Mouse (Mus musculus) limb, embryonic 10.5 days (tissue): ENCODE measurements around the gene Map4. TPM values are rescaled to one million over a fixed set of nuclear protein-coding genes. Genes with fewer than 3 reads are reported as not detected.
"Not testable (repeated sequence)": the region's sequence is repeated elsewhere in the genome, so short reads cannot be mapped to it uniquely, and the experiment has no call there.

ENCODE experiments used
- DNase-seq: peaks from one replicate; pipeline ENCODE4 v3.0.0-alpha.2; 2017; ENCODE audit warnings: low spot score
- H3K27ac ChIP-seq: fragments of 300-500 bp; sonication (generic); 2 replicates; pipeline ENCODE4 v1.5.1; 2016; ENCODE audit warnings: mild to moderate bottlenecking
- H3K27me3 ChIP-seq: fragments of 300-500 bp; sonication (generic); 2 replicates; pipeline ENCODE4 v1.6.1; 2016; ENCODE audit warnings: low read depth, mild to moderate bottlenecking; ENCODE audit not compliant: poor library complexity, severe bottlenecking
- H3K36me3 ChIP-seq: fragments of 300-500 bp; sonication (generic); 2 replicates; pipeline ENCODE4 v1.6.1; 2016; ENCODE audit warnings: mild to moderate bottlenecking, moderate library complexity
- H3K4me1 ChIP-seq: fragments of 300-500 bp; sonication (generic); 2 replicates; pipeline ENCODE4 v1.6.1; 2016
- H3K4me3 ChIP-seq: fragments of 300-500 bp; sonication (generic); 2 replicates; pipeline ENCODE4 v1.5.1; 2016; ENCODE audit warnings: mild to moderate bottlenecking, moderate library complexity
- H3K9me3 ChIP-seq: fragments of 300-500 bp; sonication (generic); replicated peaks from 2 replicates; pipeline ENCODE4 v1.6.1; 2016; ENCODE audit warnings: mild to moderate bottlenecking
- WGBS: fragments of 180-500 bp; shearing (Covaris S2); methylation state at CpG from one replicate; pipeline ENCODE4 v1.1.7; 2016; 5-methylcytosine and 5-hydroxymethylcytosine counted together
- polyA plus RNA-seq: library from polyadenylated mRNA; unstranded; fragments of >200 nt; fragmentation: Nextera tagmentation; extraction: Ambion mirVana; gene quantifications from 2 replicates; pipeline ENCODE4 v1.2.1, GENCODE M21; 2016

Map4 gene
- polyA plus RNA-seq, 1 experiment from 2014 or later: 43.9 TPM

DNA sequence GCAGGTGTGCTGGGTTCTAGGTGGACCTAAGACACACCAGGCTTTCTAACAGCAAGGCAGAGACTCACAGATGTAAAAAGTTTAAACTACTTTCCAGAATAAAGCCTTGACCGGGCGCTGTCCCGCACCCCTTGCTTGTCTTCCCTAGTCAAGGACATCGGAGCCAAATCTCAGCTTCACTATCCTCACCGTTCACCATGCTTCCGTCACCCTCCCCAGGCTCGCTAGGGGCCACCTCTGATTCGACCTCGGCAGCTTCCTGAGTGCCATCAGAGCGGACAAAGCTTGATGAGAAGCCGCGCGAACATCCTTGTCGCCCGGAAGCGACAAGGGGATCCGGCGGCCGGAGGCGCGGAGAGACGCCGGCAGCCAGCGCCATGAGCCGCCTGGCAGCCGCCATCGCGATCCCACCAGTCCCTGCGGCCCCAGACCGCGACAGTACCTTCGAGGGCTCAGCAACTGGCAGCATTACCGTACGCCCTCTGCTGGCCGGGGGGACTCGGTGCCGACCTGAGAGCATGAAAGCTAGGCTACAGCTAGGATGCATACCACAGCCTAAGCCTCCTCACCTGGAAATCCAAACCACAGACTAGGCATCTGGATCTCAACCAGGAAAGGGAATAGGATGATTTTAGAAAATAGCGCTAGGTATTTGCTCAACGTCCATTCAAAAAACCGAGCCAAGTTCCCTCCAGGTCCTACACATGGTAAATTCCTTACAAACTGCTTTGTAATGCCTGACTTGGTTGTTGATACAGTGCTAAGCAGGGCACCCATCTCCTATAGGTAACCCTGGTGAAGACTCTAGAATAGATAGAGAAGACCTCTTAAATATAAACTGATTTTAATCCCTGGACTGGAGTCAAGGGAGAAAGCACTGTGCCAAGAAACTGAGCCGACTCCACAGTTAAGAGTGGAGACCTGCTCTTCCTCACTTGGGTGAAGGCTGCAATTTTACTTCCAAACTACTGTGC lies 169.7 kb downstream of the Map4 start:
- Histone ChIP-seq H3K27ac (peak overlapping the region; percentile 91), H3K27me3 (no peaks in the 10 kb centered on the region), H3K4me1 (peaks cover 6% of the 10 kb centered on the region; the same call in 1 of the 2 replicates), H3K36me3 (peaks cover 92% of the 10 kb centered on the region), H3K4me3 (peak overlapping the region; percentile 94), H3K9me3 (no peaks in the 10 kb centered on the region)
- peak; percentile 97 for DNase-seq
- 4% methylated on average over 41 of the region's 41 CpGs for WGBS

DNA sequence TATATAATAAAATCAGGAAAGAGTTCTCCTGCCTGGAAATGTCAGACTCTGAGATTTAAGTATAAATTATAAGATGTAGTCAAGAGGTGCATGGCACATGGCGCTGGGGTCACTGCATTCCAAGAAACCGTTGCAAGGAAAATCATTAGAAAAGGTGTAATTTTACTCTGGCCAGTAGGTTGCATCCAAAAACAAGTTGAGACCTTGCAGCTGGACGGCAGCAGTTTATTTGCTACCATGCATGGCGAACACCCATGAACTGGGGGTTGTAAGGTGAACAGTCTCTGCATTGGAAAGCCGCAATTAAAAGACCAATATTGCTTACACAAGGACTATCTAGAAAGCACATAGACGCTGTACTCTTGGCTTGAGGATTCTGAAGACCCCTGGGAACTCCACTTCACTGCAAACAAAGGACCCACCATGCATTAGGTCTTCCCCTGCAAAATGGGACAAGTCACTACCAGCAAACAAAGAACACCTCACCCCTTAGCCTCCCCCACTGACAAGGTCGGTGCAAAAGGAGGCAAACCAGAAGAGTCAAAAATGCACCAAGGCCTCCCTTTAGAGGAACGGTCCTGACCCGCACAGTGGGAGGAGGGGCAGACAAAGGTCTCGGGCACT lies 185.2 kb downstream of the Map4 start:
- Histone ChIP-seq H3K27me3 (no peaks in the 10 kb centered on the region), H3K27ac (peak overlapping the region; percentile 97), H3K4me3 (peak overlapping the region; percentile 72), H3K4me1 (peaks cover 16% of the 10 kb centered on the region), H3K36me3 (peaks cover 53% of the 10 kb centered on the region), H3K9me3 (no peaks in the 10 kb centered on the region)
- 10% methylated on average over 10 of the region's 10 CpGs for WGBS
- no peak for DNase-seq

DNA sequence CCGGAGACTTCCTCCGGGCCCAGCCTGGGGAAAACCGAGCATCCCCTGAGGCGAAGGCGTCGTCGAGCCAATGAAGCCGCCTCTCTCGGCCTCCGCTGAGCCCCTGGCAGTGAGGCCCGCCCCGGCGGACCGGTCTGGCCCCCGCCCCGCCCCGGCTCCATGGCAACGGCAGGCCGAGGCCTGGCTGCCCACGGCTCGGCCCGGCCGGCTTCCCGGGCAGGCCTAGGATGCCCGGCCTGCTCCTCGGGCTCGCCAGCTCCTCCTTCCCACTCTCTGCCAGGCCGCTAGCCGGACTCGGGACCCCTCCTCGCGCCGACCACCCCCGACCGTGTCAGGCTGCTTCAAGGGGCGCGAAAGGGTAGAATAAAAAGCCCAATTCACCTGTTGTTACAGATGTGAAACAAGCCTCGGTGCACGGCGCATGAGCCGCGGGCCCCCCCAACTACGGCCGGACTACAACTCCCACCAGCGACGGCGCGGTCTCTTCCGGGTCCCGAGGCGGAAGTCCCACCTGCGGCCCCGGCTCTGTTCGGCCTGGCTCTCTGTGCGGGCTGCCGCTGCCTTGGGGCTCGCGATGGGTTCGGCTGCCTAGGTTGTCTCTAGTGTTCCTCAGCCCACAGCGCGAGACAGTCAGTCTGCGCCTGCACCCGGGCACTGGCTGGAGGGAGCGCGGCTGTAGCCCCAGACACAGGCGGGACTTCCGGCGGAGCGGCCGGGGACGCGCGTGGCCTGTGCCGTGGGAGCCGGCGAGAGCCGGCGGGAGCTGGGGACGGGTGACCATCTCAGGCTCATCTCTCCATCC lies 185.9 kb downstream of the Map4 start, which contains the start of gene Smarcc1:
Smarcc1 (plus strand) TSS at position 732 of the 802 bp plus-strand sequence.
- Histone ChIP-seq H3K27ac (peak within 1 kb of the TSS; percentile 97), H3K27me3 (no peaks in the 10 kb centered on the region), H3K36me3 (peaks cover 46% of the 10 kb centered on the region), H3K4me3 (peak within 1 kb of the TSS; percentile 72), H3K9me3 (no peaks in the 10 kb centered on the region), H3K4me1 (peaks cover 16% of the 10 kb centered on the region)
- under 1% methylated on average over 79 of the region's 79 CpGs for WGBS
- DNase-seq: peak; percentile 95

DNA sequence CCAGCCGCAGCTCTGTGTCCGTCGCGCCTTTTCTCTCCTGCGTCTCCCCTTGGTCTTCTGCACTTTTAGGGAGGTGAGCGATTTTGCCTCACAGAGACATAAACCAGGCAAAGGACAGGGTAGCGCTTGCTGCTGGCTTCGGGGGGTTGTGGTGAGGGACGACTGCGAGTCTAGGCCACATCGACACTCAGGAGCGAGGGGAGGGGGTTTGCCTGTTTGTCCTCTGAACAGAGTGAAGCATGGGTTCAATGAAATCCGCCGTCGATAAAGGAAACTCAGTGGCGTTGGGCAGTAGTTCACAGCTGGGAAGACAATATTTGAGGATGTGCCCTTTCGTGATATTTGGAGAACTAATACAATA lies 186.5 kb downstream of the Map4 start, which contains the start of gene Dhx30:
Dhx30 (minus strand) TSS at position 52 of the 361 bp plus-strand sequence.
- Histone ChIP-seq H3K36me3 (peaks cover 40% of the 10 kb centered on the region), H3K4me1 (peaks cover 16% of the 10 kb centered on the region), H3K4me3 (peak within 1 kb of the TSS; percentile 72), H3K27ac (peak within 1 kb of the TSS; percentile 97), H3K9me3 (no peaks in the 10 kb centered on the region), H3K27me3 (no peaks in the 10 kb centered on the region)
- no peak for DNase-seq
- 1% methylated on average over 17 of the region's 17 CpGs for WGBS

DNA sequence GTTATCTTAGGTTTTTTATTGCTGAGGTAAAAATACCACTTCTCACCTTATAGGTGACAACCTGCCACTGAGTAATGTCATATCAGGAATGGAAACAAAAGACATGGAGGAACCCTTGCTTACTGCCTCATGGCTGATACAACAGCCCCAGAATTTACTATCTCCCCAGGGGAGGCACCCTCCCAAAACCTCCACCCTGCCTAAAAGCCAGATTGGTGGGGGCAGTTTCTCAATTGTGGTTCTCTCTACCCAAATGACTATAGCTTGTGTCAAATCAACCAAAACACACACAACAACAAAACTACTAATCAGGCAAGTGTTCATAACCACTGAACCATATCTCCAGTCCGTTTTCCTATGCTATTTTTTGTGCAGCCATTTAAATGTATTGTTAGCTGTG lies 187.0 kb downstream of the Map4 start:
- H3K4me1 ChIP-seq: peaks cover 16% of the 10 kb centered on the region
- no peaks in the 10 kb centered on the region for H3K27me3 ChIP-seq
- H3K27ac ChIP-seq: peak overlapping the region; percentile 97
- 81% methylated on average over 1 of the region's 1 CpGs for WGBS
- no peak for DNase-seq
- no peaks in the 10 kb centered on the region for H3K9me3 ChIP-seq
- peak overlapping the region; percentile 72 for H3K4me3 ChIP-seq
- H3K36me3 ChIP-seq: peaks cover 35% of the 10 kb centered on the region

DNA sequence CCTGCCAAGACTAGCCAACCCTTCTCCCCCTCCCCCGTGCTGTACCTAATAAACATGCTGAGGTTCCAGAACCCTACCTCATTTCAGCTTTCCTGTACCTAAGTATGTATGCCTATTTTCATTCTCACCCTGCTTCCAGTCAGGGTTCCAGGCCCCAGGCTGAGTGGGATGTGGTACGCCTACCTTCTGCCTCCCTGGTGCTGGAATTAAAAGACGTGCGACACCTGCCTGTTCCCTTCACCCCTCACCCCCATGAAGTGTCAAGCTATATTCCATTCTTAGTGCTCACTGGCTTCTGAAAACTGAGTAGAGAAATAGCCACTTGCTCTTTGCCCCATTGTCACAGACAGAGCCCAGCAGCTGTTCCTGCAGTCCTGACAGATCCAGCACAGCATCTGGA lies 190.2 kb downstream of the Map4 start:
- peaks cover 13% of the 10 kb centered on the region for H3K36me3 ChIP-seq
- WGBS: 78% methylated on average over 4 of the region's 4 CpGs
- no peak overlapping the region for H3K4me3 ChIP-seq
- peaks cover 10% of the 10 kb centered on the region for H3K4me1 ChIP-seq
- H3K27me3 ChIP-seq: no peaks in the 10 kb centered on the region
- no peak overlapping the region for H3K27ac ChIP-seq
- no peak for DNase-seq
- H3K9me3 ChIP-seq: no peaks in the 10 kb centered on the region

DNA sequence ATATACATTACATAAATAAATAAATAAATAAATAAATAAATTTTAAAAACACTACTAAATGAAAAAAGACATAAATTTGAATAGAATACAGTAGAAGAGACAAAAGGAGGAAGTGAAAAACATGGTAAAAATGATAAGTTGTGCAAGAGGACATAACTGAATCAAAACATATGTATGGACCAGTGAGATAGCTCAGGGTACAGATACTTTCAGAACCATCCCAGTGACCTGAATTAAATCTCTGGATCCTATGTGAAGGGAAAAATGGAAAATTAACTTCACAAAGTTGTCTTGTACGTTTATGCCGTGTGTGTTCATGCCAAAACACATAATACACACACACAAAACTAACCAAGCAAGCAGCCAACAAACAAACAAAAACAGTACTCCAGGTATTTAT lies 192.1 kb downstream of the Map4 start:
- H3K4me1 ChIP-seq: peaks cover 7% of the 10 kb centered on the region
- WGBS: 82% methylated on average over 2 of the region's 2 CpGs
- no peak overlapping the region for H3K4me3 ChIP-seq
- DNase-seq: no peak
- H3K36me3 ChIP-seq: peaks cover 13% of the 10 kb centered on the region
- H3K9me3 ChIP-seq: no peaks in the 10 kb centered on the region
- no peak overlapping the region for H3K27ac ChIP-seq
- no peaks in the 10 kb centered on the region for H3K27me3 ChIP-seq

DNA sequence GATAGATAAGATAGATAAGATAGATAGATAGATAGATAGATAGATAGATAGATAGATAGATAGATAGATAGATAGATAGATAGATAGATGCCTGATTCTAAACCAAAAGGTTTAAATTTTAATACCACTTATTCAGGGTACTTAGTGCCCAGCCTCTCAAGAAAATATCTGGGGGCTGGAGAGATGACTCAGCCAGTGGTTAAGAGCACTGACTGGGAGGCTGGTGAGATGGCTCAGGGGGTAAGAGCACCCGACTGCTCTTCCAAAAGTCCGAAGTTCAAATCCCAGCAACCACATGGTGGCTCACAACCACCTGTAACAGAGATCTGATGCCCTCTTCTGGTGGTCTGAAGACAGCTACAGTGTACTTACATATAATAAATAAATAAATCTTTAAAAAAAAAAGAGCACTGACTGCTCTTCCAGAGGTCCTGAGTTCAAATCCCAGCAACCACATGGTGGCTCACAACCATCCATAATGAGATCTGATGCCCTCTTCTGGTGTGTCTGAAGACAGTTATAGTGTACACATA lies 192.8 kb downstream of the Map4 start:
- H3K27ac ChIP-seq, H3K27me3 ChIP-seq, H3K4me1 ChIP-seq, H3K4me3 ChIP-seq, DNase-seq, H3K9me3 ChIP-seq: not testable (repeated sequence)
- peaks cover 10% of the 10 kb centered on the region for H3K36me3 ChIP-seq
- 48% methylated on average over 2 of the region's 2 CpGs for WGBS

DNA sequence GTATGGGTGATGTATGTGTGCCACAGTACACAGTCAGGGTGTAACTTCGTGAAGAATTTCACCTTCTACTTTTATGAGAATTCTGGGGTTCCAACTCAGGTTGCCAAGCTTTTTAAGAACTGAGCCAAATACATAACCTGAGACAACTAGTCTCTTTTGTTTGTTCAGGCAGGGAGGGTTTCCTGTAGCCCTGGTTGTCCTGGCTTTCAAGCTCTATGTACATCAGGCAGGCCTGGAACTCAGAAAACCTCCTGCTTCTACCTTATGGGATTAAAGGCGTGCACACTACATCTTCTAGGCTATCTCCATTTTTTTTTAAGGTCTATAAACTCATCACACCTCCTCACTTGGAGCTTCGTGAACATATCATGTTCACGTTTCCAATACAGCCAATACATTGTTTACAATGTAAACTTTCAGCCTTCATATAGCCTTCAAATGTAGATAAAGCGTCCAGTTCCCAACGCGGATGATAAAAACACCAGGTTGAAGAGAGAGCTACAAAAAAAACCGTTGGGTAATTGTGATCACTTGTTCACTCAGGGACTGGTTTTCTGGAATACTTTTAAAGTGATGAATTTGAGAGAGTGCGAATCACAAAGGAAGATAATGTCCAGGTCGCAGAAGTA lies 199.8 kb downstream of the Map4 start:
- peak overlapping the region; percentile 79 for H3K4me3 ChIP-seq
- DNase-seq: no peak
- H3K27me3 ChIP-seq: no peaks in the 10 kb centered on the region
- H3K27ac ChIP-seq: peak overlapping the region; percentile 99
- no peaks in the 10 kb centered on the region for H3K9me3 ChIP-seq
- 32% methylated on average over 10 of the region's 10 CpGs for WGBS
- peaks cover 7% of the 10 kb centered on the region for H3K4me1 ChIP-seq
- H3K36me3 ChIP-seq: peaks cover 31% of the 10 kb centered on the region

DNA sequence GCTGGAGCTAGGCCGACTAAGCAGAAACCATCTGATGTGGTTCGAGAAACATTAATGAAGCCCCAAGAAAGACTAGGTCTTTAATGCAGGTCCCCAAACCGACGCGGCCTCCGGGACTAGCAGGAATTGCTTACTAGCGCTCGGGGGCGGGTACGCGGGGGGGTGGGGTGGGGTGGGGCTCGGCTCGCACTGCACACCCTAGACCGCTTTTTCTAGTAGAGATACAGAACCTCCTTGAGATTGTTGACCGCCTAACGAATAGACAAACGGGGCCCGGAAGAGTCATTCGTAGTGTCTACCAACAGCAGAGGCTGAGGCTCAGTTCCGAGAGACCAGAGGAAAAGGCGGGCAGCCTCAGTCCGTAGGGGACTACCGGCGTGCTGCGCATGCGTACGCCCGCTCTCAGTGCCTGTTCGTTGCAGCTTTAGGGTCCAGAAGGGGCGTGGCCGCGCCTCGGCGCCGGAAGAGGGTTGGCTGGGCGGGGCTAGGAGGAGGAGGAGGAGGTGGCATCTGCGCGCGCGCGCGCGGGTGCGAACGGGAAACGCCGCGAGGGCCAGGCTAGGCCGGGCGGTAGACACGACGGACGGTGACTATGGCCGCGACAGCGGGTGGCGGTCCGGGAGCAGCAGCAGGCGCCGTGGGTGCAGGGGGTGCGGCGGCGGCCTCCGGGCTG lies 200.4 kb downstream of the Map4 start:
- Histone ChIP-seq H3K27ac (peak overlapping the region; percentile 99), H3K9me3 (no peaks in the 10 kb centered on the region), H3K36me3 (peaks cover 37% of the 10 kb centered on the region), H3K27me3 (no peaks in the 10 kb centered on the region), H3K4me3 (peak overlapping the region; percentile 79), H3K4me1 (peaks cover 7% of the 10 kb centered on the region)
- peak; percentile 100 for DNase-seq
- WGBS: under 1% methylated on average over 64 of the region's 64 CpGs

DNA sequence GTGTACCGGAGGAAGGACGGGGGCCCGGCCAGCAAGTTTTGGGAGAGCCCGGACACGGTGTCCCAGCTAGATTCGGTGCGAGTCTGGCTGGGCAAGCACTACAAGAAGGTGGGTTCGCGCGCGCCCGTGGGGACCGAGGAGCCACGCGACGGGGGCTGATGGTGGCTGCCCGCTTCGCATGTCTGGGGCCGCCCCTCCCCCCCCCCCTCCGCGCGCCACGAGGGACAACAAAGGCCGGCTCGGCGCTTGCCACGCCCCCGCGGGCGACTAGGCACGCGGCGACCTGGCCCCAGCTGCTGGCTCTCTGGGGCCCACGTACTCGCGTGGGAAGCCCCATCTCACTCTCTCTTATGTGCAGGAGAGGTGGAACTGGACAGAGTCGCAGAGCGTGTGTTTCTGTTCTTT lies 200.9 kb downstream of the Map4 start:
- no peaks in the 10 kb centered on the region for H3K27me3 ChIP-seq
- DNase-seq: peak; percentile 75
- H3K27ac ChIP-seq: peak overlapping the region; percentile 99
- H3K4me1 ChIP-seq: peaks cover 7% of the 10 kb centered on the region
- H3K36me3 ChIP-seq: peaks cover 43% of the 10 kb centered on the region
- no peaks in the 10 kb centered on the region for H3K9me3 ChIP-seq
- peak overlapping the region; percentile 79 for H3K4me3 ChIP-seq
- WGBS: under 1% methylated on average over 35 of the region's 38 CpGs
